Mouse (Mus musculus) kidney, adult 2 months (tissue): ENCODE data around the gene Oprl1.

Experiments used
- CTCF ChIP-seq: fragments of 200-500 bp; conservative IDR thresholded peaks from 2 replicates; pipeline ENCODE4 v1.5.1; 2011; ENCODE audit warnings: low read depth, mild to moderate bottlenecking, control low read depth, low read length, moderate library complexity, mixed read lengths; ENCODE audit not compliant: insufficient read depth, insufficient read length
- POLR2A ChIP-seq: fragments of 200-500 bp; IDR thresholded peaks from one replicate; pipeline ENCODE4 v1.6.1; 2011; ENCODE audit warnings: low read depth, low read length, control low read depth

DNA sequence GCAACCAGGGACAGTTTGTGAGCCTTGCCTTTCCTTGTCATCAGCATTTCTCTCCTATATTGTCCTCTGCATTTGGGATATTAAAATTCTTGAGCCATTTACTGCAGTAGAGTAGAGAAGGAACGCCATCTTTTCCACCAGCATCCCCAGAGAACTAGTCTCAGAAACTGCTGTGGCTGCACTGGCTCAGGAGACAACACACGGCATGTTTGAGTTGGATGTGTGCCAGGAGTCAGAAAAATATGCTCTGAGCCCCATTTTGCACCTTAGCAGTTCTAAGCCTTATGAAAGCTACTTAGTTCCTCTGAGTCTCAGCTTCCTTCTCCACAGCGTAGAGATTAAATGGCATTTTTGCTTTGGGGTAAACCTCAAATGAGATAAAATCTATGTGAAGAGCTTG, 2.2 kb downstream of the Oprl1 start:
- TF ChIP-seq CTCF = no peak
- no peak for TF ChIP-seq POLR2A
